Mouse (Mus musculus) embryo, embryonic 9.5 days (tissue): ENCODE results near the gene Cdh16.
"Not testable (repeated sequence)": the region's sequence is repeated elsewhere in the genome, so short reads cannot be mapped to it uniquely, and the experiment has no call there.

Experiments
- DNase-seq: peaks from one replicate; pipeline ENCODE4 v3.0.0-alpha.2; 2017; ENCODE audit errors: extremely low spot score

Gene Cdh16

DNA sequence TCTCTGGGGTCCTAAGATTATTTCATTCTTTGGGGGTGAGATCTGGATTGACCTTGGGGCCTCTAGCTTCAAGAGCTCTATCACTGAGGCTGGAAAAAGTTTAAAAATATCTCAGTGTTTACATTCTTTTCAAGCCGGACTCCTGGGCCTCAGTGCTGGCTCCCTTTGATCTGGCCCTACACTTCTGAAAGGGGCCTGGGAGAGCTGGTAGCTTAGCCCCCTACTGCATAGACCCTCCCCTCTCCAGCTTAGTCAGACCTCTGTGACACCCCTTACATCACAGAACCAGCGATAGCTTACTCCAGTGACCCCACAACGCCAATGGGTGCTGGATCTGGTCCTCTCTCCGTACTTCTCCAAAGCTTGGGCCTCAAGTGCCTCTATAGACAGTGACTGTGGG is 12.6 kb downstream of the Cdh16 start:
- DNase-seq: no peak

GRCm38 (mm10) chr8:104610185-104610766 is 13.9 kb downstream of the Cdh16 start:
- DNase-seq: no peak

DNA sequence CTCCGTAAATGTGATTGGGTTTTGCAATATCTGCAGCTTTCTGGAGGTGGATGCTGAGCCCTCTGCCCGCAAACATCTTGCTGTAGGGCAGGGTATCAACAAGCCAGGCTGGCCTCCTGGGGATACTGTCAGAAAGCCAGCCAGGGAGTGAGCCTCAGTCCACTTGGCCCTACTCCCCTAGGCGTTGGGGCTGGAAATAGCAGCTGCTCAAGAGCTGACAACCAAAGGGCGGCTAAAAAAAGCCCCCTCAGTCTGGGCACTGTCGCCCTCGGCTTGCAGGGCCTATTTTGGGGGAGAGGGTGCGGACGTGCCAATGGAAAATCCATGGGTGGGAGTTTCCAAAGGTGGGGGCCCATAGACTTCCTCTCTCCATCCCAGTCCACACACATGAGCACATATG is 15.0 kb downstream of the Cdh16 start:
- no peak for DNase-seq

- DNase-seq: no peak
These were observed 16.3 kb downstream of the Cdh16 start for GRCm38 (mm10) chr8:104607944-104608343.

GRCm38 (mm10) chr8:104606329-104606728 is 17.9 kb downstream of the Cdh16 start:
- DNase-seq: no peak

DNA sequence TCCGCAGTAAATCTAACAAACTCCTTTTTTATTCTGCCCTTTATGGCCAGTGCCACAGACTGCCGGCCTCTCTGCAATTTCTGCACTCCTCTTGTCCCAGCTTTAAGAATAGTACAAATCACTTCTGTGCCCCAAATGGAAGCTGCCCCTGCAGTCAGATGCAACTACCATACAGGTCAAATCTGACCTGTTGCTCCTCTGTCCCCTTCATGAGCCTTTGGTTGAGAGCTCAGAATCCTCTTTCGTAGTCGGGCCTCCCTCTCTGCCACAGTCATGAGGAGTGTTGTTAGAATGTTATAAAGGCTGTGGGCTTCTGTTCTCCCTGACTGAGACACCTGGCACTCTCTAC is 21.0 kb downstream of the Cdh16 start:
- DNase-seq: no peak

GRCm38 (mm10) chr8:104602468-104603244 is 21.5 kb downstream of the Cdh16 start:
- peak; percentile 91 for DNase-seq

GRCm38 (mm10) chr8:104601941-104602371 is 22.2 kb downstream of the Cdh16 start:
- peak; percentile 47 for DNase-seq

DNA sequence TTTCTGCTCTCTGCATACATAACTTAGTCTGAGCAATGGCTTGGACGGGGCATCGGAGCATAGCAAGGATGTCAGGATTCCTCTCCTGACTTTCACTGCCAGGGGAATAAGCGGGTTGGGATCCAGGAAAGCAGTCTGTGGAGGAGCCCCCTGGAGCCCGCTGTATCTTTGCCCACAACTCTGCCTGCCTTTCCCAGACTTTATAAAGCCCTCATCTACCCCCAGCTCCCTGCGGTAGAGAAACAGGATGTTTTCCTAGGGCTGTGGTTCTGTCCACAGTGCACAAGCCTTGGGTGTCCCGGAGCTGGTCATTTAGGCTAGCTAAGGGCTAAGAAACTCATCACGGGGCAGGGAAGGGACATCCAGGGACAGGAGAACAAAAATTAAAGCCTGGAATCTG is 22.8 kb downstream of the Cdh16 start:
- peak; percentile 32 for DNase-seq

- no peak for DNase-seq
These were observed 25.7 kb downstream of the Cdh16 start for GRCm38 (mm10) chr8:104598496-104598895.

DNA sequence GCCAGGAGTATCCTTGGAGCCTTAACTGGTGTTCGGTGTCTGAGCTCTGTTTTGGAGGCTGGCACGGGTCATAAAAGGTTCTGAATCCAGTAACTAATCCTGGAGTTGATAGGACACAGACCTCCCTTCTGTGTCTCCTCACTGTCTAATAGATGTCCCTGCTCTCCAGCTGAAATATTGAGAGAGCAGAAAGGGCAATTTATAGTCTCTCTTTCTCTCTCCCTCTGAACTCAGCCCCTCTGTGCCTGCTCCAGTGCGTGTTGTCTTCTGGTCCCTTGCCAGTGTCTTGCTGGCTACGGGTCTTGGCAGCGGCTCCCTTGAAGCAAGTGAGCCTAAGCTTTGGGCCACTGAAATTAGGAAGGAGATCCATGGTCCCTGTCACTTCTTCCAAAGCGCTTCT is 26.5 kb downstream of the Cdh16 start:
- no peak for DNase-seq

- no peak for DNase-seq
These were observed 28.2 kb downstream of the Cdh16 start for GRCm38 (mm10) chr8:104595773-104596536.

DNA sequence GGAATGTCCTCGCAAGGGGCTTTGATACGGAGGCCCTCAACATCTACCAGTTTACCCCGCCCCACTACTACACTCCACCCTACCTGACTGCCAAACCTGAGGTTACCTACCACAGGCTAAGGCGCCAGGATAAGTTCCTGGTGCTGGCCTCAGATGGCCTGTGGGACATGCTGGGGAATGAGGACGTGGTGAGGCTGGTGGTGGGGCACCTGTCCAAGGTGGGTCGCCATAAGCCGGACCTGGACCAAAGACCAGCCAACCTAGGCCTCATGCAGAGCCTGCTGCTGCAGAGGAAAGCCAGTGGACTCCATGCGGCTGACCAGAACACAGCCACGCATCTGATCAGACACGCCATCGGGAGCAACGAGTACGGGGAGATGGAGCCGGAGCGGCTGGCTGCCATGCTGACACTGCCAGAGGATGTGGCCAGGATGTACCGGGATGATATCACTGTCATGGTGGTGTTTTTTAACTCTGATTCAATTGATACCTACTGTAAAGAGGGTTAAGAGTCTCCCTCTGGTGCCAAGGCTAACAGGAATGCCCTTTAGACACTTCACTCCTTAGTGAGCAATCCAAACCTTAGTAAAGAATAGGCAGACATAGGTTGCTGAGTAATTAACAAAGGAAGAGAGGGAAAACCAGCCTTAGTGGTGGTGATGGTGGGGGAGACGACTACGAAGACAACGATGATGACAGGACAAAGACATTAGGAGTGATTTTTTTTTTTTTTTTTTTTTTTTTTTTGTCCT is 29.4 kb downstream of the Cdh16 start:
- DNase-seq: no peak

DNA sequence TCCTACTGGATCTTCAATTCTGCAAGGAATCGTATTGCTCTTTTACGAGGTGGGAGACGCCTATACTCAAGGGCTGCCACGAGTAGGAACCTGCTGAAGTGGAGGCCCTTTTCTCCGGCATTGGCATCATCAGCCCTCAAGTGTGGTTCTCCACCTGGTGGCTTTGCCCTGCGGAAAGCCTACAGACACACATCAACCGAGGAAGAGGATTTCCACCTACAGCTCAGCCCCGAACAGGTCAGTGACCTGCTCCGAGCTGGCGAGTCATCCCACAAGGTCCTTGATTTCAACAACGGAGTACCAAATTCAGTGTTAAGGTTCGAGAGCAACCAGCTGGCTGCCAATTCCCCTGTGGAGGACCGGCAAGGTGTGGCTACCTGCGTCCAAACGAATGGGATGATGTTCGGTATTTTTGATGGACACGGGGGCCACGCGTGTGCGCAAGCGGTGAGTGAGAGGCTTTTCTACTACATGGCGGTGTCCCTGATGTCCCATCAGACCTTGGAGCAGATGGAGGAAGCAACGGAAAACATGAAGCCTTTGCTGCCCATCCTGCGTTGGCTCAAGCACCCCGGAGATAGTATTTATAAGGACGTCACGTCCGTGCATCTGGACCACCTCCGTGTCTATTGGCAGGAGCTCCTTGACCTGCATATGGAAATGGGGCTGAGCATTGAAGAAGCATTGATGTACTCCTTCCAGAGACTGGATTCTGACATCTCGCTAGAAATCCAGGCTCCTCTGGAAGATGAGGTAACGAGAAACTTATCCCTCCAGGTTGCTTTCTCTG is 30.5 kb downstream of the Cdh16 start:
- DNase-seq: no peak

GRCm38 (mm10) chr8:104592566-104592965 is 31.6 kb downstream of the Cdh16 start:
- no peak for DNase-seq

DNA sequence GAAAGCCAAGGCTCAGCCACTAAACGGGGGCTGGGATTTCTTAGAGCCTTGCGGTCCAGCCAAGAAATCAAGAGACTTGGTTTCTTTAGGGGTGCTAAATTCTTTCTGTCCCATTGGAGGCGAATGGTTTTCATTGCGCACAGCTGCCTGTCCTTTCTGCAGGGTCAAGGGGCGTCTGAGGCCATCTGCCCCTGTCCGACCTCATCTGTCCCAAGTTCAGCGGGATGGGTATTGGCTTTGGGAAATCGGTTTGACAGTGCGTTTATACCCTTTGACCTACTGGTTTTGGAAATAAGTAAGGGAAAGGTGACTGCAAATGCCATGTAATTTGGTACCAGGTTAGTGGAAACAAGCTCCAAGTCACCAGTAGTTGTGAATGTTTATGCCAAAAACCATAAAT is 32.3 kb downstream of the Cdh16 start:
- no peak for DNase-seq

- DNase-seq: peak; percentile 93
These were observed 32.9 kb downstream of the Cdh16 start, which contains the start of gene Pdp2 for GRCm38 (mm10) chr8:104591133-104591834. TSS of gene Pdp2 (plus strand) at chr8:104591451.

GRCm38 (mm10) chr8:104590284-104590683 is 33.9 kb downstream of the Cdh16 start:
- no peak for DNase-seq

GRCm38 (mm10) chr8:104584522-104584921 is 39.7 kb downstream of the Cdh16 start:
- DNase-seq: no peak

- DNase-seq: not testable (repeated sequence)
These were observed 46.6 kb downstream of the Cdh16 start for GRCm38 (mm10) chr8:104577606-104578005.

DNA sequence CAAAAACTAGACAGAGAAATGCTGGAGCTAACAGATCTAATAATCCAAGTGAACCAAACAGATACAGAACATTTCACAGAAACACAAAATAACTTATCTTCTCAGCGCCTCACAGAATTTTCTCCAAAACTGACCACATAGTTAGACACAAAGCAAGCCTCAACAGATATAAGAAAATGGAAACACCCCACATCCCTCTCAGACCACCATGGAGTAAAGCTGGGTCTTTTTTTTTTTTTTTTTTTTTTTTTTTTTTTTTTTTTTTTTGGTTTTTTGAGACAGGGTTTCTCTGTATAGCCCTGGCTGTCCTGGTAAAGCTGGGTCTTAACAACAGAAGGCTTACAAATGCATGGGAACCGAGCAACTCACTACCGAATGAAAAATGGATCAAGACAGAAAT is 47.4 kb downstream of the Cdh16 start:
- no peak for DNase-seq
